Mouse (Mus musculus) mouse trophoblast stem cell (cell line): ENCODE data around the gene Scpep1.
"Not testable (repeated sequence)": the region's sequence is repeated elsewhere in the genome, so short reads cannot be mapped to it uniquely, and the experiment has no call there.

Experiments used
- in situ Hi-C, 2 experiments: fragments of 300-500 bp; cut with MseI, MboI; formaldehyde crosslinking; loops; 2 replicates in 1 of 2; 3 replicates in 1 of 2; pipeline ENCODE4 v1.15.1; 2025

Scpep1 gene

GRCm38 (mm10) chr11:88931692-88932530, 23.4 kb downstream of the Scpep1 start:
- in situ Hi-C loops, result no loop called here

GRCm38 (mm10) chr11:88926566-88926965, 28.7 kb downstream of the Scpep1 start:
- in situ Hi-C loops, result no loop called here

DNA sequence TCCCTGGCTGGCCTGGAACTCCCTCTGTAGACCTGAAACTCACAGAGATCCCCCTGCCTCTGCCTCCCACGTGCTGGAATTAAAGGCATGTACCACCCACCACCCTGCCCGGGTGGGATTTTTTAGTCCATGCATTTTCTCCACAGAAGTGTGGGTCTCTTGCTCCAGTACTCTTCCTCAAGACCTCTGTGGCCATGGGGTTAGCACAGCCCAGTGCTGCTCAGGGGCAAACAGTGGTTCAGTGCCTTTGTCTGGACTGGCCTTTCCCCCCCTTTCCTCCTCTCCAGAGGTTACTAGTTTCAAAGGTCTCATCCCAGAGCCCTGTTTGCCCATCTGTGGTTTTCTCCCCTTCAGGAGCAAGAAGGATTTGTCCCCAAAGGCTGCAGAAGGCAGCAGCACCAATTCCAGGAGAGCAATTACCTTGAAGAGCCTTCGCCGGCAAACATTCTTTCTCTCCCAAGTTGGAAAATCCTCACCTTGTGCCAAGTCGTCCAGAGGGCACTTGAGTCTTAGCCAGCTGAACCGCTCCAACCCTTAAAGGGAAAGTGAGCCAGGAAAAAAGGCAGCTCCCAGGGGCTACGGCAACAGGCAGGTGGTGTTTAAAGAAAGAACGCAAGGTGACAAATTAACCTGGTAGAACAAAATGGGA, 45.8 kb downstream of the Scpep1 start:
- in situ Hi-C loops, result no loop called here

GRCm38 (mm10) chr11:88908557-88909211, 46.6 kb downstream of the Scpep1 start:
- in situ Hi-C loops, result no loop called here

DNA sequence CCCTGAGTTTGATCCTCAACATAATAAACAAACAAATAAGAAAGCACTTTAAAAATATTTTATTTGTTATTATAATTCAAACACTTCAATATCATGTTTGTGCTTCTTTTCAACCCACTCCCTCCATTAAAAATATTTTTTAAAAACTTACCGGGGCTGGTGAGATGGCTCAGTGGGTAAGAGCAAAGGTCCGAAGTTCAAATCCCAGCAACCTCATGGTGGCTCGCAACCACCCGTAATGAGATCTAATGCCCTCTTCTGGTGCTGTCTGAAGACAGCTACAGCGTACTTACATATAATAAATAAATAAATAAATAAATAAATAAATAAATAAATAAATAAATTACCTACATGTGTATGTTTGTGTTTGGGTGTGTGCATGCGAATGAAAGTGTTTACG, 47.4 kb downstream of the Scpep1 start:
- in situ Hi-C loops, result no loop called here

DNA sequence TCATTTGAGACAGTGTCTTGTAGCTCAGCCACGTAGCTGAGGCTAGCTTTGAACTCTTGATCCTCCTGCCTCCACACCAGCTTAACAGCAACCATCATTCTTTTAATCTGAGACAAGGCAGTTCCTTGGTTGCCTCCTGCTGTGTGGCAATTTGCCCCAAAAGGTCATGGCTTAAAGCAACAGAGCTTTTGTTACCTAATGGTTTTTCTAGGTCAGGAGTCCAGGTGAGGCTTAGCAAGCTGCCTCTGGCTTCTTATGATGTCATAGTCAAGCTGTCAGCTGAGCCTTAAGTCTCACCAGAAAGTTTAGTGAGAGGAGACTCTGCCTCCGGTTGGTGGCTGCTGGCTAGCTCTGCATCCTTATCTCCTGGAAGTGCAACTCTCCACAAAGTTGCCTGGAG, 49.6 kb downstream of the Scpep1 start:
- in situ Hi-C loops, result no loop called here

- in situ Hi-C loops, result no loop called here
Measured at GRCm38 (mm10) chr11:88904080-88904479, 51.2 kb downstream of the Scpep1 start.

DNA sequence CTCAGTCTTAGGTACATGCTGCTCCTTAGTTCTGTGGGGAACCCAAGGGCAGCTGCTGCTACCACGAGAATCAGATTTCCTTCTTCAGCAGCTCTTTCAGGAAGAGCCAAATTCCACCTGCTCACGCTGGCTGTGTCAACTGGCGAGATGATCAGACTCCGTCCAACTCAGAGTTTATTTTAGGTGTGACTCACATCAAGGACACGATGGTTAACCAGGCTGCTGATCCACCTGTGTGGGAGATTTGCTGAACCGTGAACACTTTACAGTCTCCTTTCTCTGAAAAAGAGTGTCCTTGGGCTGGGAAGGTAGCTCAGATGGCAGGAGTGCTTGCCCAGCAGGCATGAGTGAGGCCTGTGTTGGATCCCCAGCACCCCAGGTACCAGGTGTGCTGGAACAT, 52.5 kb downstream of the Scpep1 start:
- in situ Hi-C loops, result no loop called here

- in situ Hi-C loops, result no loop called here
Measured at GRCm38 (mm10) chr11:88901341-88901802, 53.9 kb downstream of the Scpep1 start.

GRCm38 (mm10) chr11:88899561-88899960, 55.7 kb downstream of the Scpep1 start:
- in situ Hi-C loops, result no loop called here

- in situ Hi-C loops, result no loop called here
Measured at GRCm38 (mm10) chr11:88898380-88898763, 56.9 kb downstream of the Scpep1 start.

- in situ Hi-C loops, result no loop called here
Measured at GRCm38 (mm10) chr11:88897624-88898379, 57.5 kb downstream of the Scpep1 start.

DNA sequence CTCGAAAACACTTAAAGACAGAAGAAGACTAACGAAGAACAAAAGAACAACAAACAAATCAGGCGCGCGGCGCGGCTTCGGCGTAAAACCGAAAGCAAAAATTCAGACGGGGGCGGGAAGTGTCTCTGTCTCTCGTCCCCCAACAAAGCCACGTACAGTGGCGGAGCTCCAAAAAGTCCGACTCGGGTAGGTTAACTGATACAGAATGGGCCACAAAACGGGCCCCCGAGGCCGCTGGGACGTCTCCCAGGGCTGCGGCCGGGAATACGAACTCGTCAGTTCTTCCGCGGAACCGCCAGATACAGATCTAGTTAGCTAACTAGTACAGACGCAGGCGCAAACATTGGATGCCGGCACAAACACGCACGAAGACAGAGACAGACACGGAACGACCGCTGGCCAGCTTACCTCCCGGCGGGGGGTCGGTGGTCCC, 59.4 kb downstream of the Scpep1 start:
- in situ Hi-C loops, result not testable (repeated sequence)

DNA sequence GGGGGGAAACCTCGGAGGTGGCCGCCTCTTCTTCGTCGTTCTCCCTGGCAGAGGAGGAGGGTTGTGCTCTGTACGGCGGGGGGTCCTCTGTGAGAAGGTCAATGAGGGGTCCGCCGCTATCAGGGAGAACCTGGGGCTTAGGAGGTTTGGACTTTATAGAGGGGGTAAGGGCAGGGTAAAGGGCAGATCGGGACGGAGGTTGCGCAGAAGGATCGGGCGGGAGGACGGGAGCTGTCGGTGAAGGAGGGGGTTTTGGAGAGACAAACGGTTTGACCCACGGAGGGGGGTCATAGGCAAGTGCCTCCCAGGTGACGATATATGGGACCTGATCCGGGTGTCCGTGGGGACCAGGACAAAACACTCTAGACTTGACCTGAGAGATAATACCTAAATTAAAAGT, 60.0 kb downstream of the Scpep1 start:
- in situ Hi-C loops, result not testable (repeated sequence)

DNA sequence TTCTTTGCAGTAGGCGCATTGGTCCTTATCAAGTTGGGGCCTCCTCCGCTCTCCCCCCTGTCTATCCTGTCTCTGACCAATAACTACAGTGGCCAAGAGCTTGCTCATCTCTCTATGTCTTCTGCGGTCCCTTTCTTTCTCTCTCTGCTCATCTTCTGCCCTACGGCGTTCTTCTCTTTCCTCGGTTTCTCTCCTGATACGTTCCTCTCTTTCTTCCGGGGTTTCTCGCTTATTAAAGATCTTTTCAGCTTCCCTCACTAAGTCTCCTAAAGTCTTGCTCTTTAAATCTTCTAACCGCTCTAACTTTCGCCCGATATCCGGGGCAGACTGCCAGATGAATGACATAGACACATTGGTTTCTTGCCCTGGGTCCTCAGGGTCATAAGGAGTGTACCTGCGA, 61.0 kb downstream of the Scpep1 start:
- in situ Hi-C loops, result not testable (repeated sequence)

- in situ Hi-C loops, result not testable (repeated sequence)
Measured at GRCm38 (mm10) chr11:88893501-88893900, 61.8 kb downstream of the Scpep1 start.

GRCm38 (mm10) chr11:88892789-88893188, 62.5 kb downstream of the Scpep1 start:
- in situ Hi-C loops, result not testable (repeated sequence)

DNA sequence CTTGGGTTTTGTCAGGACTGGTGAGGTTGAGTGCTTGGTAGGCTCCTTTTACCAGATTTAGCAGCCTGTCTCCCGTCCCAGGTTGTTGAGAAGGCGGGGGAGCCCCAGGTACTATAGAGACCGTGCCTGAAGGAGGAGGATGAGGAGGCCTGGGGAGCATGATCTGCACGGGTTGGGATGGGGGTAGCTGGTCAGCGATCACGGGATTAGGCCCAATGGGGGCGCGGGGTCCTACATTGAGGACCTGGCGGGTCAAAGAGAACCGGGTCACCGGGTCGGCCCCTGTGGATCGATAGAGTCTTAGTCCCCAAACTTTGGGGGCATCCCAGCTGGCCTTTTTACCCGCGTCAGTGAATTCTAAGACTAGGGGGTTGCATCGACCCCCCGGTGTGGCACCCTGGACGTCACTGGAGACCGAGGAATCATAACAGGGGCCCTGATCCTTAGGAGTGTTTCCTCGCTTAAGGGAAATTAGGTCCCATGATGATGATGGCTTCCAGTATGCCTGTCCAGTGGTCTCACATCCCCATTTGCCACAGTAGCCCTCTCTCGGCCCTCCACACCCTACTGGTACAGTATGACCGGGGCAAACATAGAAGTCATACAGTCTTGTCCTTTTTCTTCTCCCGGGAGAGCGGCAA, 63.2 kb downstream of the Scpep1 start:
- in situ Hi-C loops, result not testable (repeated sequence)

DNA sequence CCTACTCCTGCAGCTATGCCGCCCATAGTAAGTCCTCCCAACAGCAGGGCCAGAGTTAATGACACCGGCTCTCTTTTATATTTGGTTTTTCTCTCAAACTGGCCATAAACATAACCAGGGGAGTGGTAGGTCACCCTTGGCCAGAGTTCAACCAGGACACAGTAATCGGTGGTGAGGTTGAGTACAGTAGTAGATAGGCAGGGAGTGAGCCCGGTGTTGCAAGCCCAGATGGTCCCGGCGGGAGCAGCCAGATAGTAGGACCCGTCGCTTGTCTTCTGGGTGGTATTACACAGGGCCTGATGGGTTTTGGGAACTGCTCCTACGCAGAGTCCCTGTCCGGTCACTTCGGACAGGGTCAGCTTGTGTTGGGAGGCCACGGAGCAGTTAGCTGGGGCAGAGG, 63.8 kb downstream of the Scpep1 start:
- in situ Hi-C loops, result not testable (repeated sequence)

GRCm38 (mm10) chr11:88890904-88891303, 64.4 kb downstream of the Scpep1 start:
- in situ Hi-C loops, result not testable (repeated sequence)

DNA sequence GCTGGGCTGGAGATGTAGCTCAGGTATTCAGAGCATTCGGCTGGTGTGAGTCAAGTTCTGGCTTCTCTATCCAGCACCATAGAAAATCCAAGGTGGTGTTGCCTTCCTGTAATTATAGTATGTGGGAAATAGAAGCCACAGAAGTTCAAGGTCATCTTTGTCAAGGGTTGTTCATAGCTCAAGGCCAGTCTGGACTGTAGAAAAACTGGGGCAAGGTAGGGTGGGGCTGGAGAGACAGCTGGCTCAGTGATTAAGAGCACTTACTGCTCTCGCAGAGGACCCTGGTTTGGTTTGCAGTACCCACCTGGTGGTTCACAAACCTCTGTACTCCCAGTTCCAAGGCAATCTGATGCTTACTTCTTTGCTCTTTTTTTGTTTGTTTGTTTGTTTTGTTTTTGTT, 66.3 kb downstream of the Scpep1 start:
- in situ Hi-C loops, result no loop called here
